Mouse (Mus musculus) kidney, embryonic 16.5 days (tissue): ENCODE results near the gene Psmb9. TPM values are rescaled to one million over a fixed set of nuclear protein-coding genes. Genes with fewer than 3 reads are reported as not detected.

Experiments
- ATAC-seq: fragments of 200-750 bp; cut with Nextera tagmentation; 2 replicates; pipeline ENCODE4 v1.8.0; 2017; ENCODE audit warnings: moderate TSS enrichment; ENCODE audit not compliant: low FRiP score, low TSS enrichment
- H3K27ac ChIP-seq: fragments of 300-500 bp; sonication (generic); 2 replicates; pipeline ENCODE4 v1.5.1; 2014; ENCODE audit warnings: low read length
- H3K27me3 ChIP-seq: fragments of 300-500 bp; sonication (generic); 2 replicates; pipeline ENCODE4 v1.6.1; 2014; ENCODE audit warnings: low read length, control low read depth, mixed read lengths; ENCODE audit not compliant: insufficient read depth
- H3K36me3 ChIP-seq: fragments of 300-500 bp; sonication (generic); 2 replicates; pipeline ENCODE4 v1.6.1; 2014; ENCODE audit warnings: low read length, control low read depth, mixed read lengths; ENCODE audit not compliant: insufficient read depth
- H3K4me1 ChIP-seq: fragments of 300-500 bp; sonication (generic); 2 replicates; pipeline ENCODE4 v1.6.1; 2014; ENCODE audit warnings: low read length, control low read depth, mixed read lengths; ENCODE audit not compliant: insufficient read depth
- H3K4me2 ChIP-seq: fragments of 300-500 bp; sonication (generic); replicated peaks from 2 replicates; pipeline ENCODE4 v1.6.1; 2014; ENCODE audit warnings: low read depth, low read length
- H3K4me3 ChIP-seq: fragments of 300-500 bp; sonication (generic); 2 replicates; pipeline ENCODE4 v1.5.1; 2014; ENCODE audit warnings: mild to moderate bottlenecking, low read length
- H3K9ac ChIP-seq: fragments of 300-500 bp; sonication (generic); replicated peaks from 2 replicates; pipeline ENCODE4 v1.6.1; 2014; ENCODE audit warnings: low read length
- H3K9me3 ChIP-seq: fragments of 300-500 bp; sonication (generic); 2 replicates; pipeline ENCODE4 v1.6.1; 2016; ENCODE audit warnings: low read length, control low read depth
- WGBS: fragments of 180-500 bp; shearing (Covaris S2); extraction: QIAGEN DNeasy Blood & Tissue Kit; methylation state at CpG from one replicate; pipeline ENCODE4 v1.1.7; 2014; 5-methylcytosine and 5-hydroxymethylcytosine counted together
- polyA plus RNA-seq: library from polyadenylated mRNA; unstranded; fragments of >200 nt; fragmentation: Nextera tagmentation; extraction: Ambion mirVana; gene quantifications from 2 replicates; pipeline ENCODE4 v1.2.1, GENCODE M21; 2015

Psmb9 gene
- polyA plus RNA-seq, 1 experiment from 2014 or later = 2.4 TPM

DNA sequence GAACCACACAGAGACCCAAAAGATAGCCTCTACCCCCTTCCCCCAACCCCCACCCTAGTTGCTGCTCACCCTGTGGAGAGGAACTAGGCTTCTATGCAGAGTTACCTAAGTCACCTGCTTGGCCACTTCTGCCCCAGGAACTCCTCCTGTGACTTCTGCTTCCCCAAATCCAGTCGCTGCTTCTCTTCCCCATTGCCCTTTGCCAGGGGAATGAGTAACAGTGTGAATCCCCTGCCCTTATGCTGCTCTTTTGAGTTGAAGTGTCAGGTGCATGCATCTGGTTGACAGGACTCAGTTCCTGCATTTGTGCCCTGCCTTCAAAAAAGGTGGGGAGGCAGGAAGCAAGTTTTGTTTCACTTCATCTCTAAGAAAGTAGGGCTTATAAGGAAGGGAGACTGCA is 13.5 kb downstream of the Psmb9 start:
- no peak overlapping the region for H3K4me3 ChIP-seq
- H3K9ac ChIP-seq = no peak overlapping the region
- no peaks in the 10 kb centered on the region for H3K36me3 ChIP-seq
- no peak overlapping the region for H3K27ac ChIP-seq
- peaks cover 11% of the 10 kb centered on the region; the same call in 1 of the 2 replicates for H3K9me3 ChIP-seq
- no peaks in the 10 kb centered on the region for H3K27me3 ChIP-seq
- 53% methylated on average over 1 of the region's 1 CpGs for WGBS
- no peak for ATAC-seq
- no peak overlapping the region for H3K4me2 ChIP-seq
- no peaks in the 10 kb centered on the region for H3K4me1 ChIP-seq

DNA sequence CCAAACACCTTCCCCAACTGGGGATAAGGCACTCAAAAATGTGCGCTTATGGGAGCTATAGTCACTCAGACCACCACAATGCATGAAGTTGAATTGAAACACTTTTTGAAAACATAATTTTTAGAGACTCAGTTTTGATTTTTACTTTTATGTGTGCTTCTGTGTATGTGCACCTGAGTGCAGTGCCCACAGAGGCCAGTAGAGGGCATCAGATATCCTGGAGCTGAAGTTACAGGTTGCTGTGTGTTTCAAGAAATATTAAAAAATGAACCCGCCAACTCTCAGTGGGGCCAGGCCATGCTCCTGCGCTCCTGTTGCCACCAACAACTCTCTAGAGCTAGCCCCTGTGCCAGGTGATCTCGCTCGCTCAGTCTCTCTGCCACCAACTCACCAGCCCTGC is 15.0 kb downstream of the Psmb9 start:
- no peak overlapping the region for H3K27ac ChIP-seq
- no peaks in the 10 kb centered on the region for H3K4me1 ChIP-seq
- no peaks in the 10 kb centered on the region for H3K27me3 ChIP-seq
- peaks cover 11% of the 10 kb centered on the region; the same call in 1 of the 2 replicates for H3K9me3 ChIP-seq
- H3K4me3 ChIP-seq = no peak overlapping the region
- ATAC-seq = no peak
- no peak overlapping the region for H3K9ac ChIP-seq
- H3K4me2 ChIP-seq = no peak overlapping the region
- no peaks in the 10 kb centered on the region for H3K36me3 ChIP-seq
- WGBS = 94% methylated on average over 5 of the region's 5 CpGs

DNA sequence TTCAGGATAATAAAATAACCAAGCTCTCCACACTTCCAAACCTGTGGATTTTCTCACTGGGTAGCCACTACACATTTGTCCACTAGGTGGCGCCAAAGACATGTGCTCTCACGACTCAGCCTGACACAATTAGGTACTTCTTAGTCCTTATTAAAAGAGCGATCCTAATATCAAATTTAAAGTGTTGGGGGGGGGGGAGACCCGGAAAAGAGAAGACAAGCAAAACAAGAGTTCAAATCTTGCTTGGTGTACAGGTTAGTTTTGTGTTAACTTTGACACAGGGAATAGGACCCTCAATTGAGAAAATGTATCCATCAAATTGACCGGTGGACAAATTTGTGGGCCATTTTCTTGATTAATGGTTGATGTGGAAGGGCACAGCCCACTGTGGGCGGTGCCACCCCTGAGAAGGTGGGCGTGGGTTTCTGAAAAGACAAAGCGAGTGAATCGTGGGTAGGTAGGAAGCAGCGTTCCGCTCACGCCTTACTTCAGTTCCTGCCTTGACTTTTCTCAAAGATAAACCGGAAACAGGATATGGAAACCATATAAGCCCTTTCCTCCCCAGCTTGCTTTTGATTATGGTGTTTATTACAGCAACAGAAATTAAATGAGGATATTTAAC is 16.6 kb downstream of the Psmb9 start:
- peaks cover 6% of the 10 kb centered on the region; the same call in 1 of the 2 replicates for H3K9me3 ChIP-seq
- no peak overlapping the region for H3K9ac ChIP-seq
- H3K36me3 ChIP-seq = no peaks in the 10 kb centered on the region
- H3K27ac ChIP-seq = no peak overlapping the region
- H3K4me3 ChIP-seq = no peak overlapping the region
- no peaks in the 10 kb centered on the region for H3K4me1 ChIP-seq
- WGBS = 34% methylated on average over 13 of the region's 13 CpGs
- peak; percentile 59; the same call in 1 of the 2 replicates for ATAC-seq
- H3K4me2 ChIP-seq = no peak overlapping the region
- no peaks in the 10 kb centered on the region for H3K27me3 ChIP-seq

- no peak overlapping the region for H3K9ac ChIP-seq
- no peaks in the 10 kb centered on the region for H3K4me1 ChIP-seq
- H3K4me2 ChIP-seq = no peak overlapping the region
- H3K27ac ChIP-seq = no peak overlapping the region
- H3K27me3 ChIP-seq = no peaks in the 10 kb centered on the region
- no peak for ATAC-seq
- H3K36me3 ChIP-seq = no peaks in the 10 kb centered on the region
- H3K4me3 ChIP-seq = no peak overlapping the region
- WGBS = 23% methylated on average over 4 of the region's 4 CpGs
- peaks cover 6% of the 10 kb centered on the region; the same call in 1 of the 2 replicates for H3K9me3 ChIP-seq
Measured at GRCm38 (mm10) chr17:34170487-34170876, 17.1 kb downstream of the Psmb9 start.

DNA sequence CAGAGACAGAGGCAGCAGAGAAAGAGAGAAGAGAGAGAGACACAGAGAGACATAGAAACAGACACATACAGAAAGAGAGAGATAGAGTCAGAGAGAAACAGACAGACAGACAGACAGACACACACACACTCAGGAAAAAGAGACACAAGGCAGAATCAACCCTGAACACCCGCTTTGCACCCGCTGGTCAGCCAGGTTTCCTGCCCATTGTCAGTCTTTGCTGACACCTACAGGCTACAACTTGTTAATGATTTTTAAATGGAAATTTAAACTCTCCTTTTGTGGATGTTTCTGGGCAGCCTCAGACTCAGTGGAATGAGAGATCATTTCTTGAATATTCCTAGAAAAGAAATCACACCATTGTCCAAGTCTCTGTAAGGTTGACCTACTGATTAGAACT is 18.3 kb downstream of the Psmb9 start:
- no peaks in the 10 kb centered on the region for H3K27me3 ChIP-seq
- 5% methylated on average over 2 of the region's 2 CpGs for WGBS
- no peak for ATAC-seq
- no peak overlapping the region for H3K4me3 ChIP-seq
- H3K9me3 ChIP-seq = peaks cover 6% of the 10 kb centered on the region; the same call in 1 of the 2 replicates
- no peaks in the 10 kb centered on the region for H3K36me3 ChIP-seq
- H3K9ac ChIP-seq = no peak overlapping the region
- no peak overlapping the region for H3K27ac ChIP-seq
- H3K4me2 ChIP-seq = no peak overlapping the region
- no peaks in the 10 kb centered on the region for H3K4me1 ChIP-seq

GRCm38 (mm10) chr17:34165033-34165730 is 22.4 kb downstream of the Psmb9 start:
- H3K9ac ChIP-seq = no peak overlapping the region
- no peaks in the 10 kb centered on the region for H3K36me3 ChIP-seq
- WGBS = 78% methylated on average over 6 of the region's 6 CpGs
- no peak overlapping the region for H3K27ac ChIP-seq
- H3K9me3 ChIP-seq = no peaks in the 10 kb centered on the region
- H3K4me1 ChIP-seq = no peaks in the 10 kb centered on the region
- no peak overlapping the region for H3K4me2 ChIP-seq
- H3K27me3 ChIP-seq = no peaks in the 10 kb centered on the region
- no peak overlapping the region for H3K4me3 ChIP-seq
- ATAC-seq = no peak

GRCm38 (mm10) chr17:34164202-34164895 is 23.2 kb downstream of the Psmb9 start:
- no peak overlapping the region for H3K4me3 ChIP-seq
- no peak for ATAC-seq
- no peaks in the 10 kb centered on the region for H3K9me3 ChIP-seq
- no peaks in the 10 kb centered on the region for H3K4me1 ChIP-seq
- WGBS = 35% methylated on average over 9 of the region's 9 CpGs
- no peaks in the 10 kb centered on the region for H3K27me3 ChIP-seq
- no peak overlapping the region for H3K27ac ChIP-seq
- no peak overlapping the region for H3K4me2 ChIP-seq
- H3K36me3 ChIP-seq = no peaks in the 10 kb centered on the region
- H3K9ac ChIP-seq = no peak overlapping the region

- WGBS = 41% methylated on average over 5 of the region's 5 CpGs
- H3K4me1 ChIP-seq = no peaks in the 10 kb centered on the region
- H3K4me3 ChIP-seq = no peak overlapping the region
- H3K27ac ChIP-seq = no peak overlapping the region
- no peaks in the 10 kb centered on the region for H3K27me3 ChIP-seq
- no peak for ATAC-seq
- no peaks in the 10 kb centered on the region for H3K9me3 ChIP-seq
- no peaks in the 10 kb centered on the region for H3K36me3 ChIP-seq
- H3K9ac ChIP-seq = no peak overlapping the region
- no peak overlapping the region for H3K4me2 ChIP-seq
Measured at GRCm38 (mm10) chr17:34155534-34155933, 32.0 kb downstream of the Psmb9 start.

GRCm38 (mm10) chr17:34152923-34153322 is 34.6 kb downstream of the Psmb9 start, which contains the start of gene H2-DMb1:
H2-DMb1 (plus strand) TSS chr17:34153072.
- no peak within 1 kb of the TSS for H3K4me2 ChIP-seq

More at GRCm38 (mm10) chr17:34152923-34153322, 34.6 kb downstream of the Psmb9 start, which contains the start of gene H2-DMb1:
- Histone ChIP-seq H3K27ac (no peak within 1 kb of the TSS), H3K9ac (no peak within 1 kb of the TSS), H3K4me1 (no peaks in the 10 kb centered on the region), H3K27me3 (no peaks in the 10 kb centered on the region), H3K4me3 (no peak within 1 kb of the TSS), H3K36me3 (no peaks in the 10 kb centered on the region), H3K9me3 (no peaks in the 10 kb centered on the region)
- peak; percentile 75; the same call in 1 of the 2 replicates for ATAC-seq
- 62% methylated on average over 4 of the region's 4 CpGs for WGBS
